Mouse (Mus musculus) heart, adult 2 months (tissue): ENCODE measurements around the gene Asic2.
A peak's percentile ranks its signal among the peaks of the same experiment; 100 is the strongest.

Experiments
- CTCF ChIP-seq: fragments of 200-600 bp; IDR thresholded peaks from 2 replicates; pipeline ENCODE4 v1.8.1; 2022; ENCODE audit warnings: antibody characterized with exemption, mild to moderate bottlenecking, moderate library complexity
- EP300 ChIP-seq: fragments of 200-500 bp; IDR thresholded peaks from 2 replicates; pipeline ENCODE4 v1.6.1; 2011; ENCODE audit warnings: low read depth, low read length, control low read depth; ENCODE audit not compliant: insufficient read depth

DNA sequence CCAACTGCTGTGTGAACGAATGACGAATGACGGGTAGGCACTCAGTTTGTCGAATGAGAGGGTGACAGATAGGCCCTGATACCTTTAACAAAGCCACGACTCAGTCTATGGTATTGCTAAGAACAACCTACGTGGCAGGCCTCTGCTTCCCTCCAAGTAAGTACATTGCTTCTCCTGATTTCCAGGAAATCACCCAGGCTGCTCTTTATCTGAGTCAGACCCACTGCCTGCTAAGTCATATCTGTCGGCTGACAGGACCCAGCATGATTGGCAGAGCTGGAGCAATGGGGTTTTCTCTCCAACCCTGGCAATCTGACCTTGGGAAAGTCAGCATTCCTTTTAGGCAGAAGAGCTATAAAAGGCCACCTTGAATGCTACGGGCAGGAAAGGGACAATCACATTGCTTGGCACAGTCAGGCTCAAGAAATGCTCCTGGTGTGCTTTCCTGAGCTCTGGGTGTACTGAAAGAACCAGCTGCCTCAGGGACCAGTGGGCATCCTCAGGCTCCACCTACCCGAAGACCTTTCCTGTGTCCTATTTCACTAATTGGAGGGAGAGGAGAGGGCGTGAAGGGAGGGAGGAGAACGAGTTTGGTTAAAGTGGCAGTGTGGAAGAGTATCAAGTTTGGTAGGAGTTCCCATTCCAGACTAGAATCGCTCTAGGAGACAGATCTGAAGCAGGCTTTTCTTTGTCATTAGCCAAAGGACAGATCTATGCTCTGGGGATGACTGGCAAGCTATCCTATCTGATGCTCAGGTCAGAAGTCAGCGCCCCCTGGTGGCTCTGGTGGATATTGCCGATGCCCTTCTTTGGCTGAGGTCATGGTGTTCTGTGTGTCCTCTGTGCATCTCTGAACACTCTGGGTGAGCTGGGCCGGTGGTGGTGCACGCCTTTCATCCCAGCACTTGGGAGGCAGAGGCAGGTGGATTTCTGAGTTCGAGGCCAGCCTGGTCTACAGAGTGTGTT, 1095.5 kb downstream of the Asic2 start:
- TF ChIP-seq CTCF (peak; percentile 80), EP300 (no peak)
